Mouse (Mus musculus) kidney, postnatal 4 days (tissue): ENCODE measurements at regions not wholly inside any gene's neighbourhood (a gene's known extent, or its start where the extent isn't known, plus 50 kb on each side); places are given as distances from the start of the nearest gene placed in this dataset.

Experiments
- DNase-seq, 2 experiments: peaks; one replicate each; pipeline ENCODE4 v3.0.0; 2021; ENCODE audit warnings: mixed read lengths in 2 of 2

GRCm38 (mm10) chrX:164878336-164878735 is 101.8 kb downstream of the Mospd2 start:
- no peak for DNase-seq

- no peak for DNase-seq
These were observed 139.8 kb downstream of the Mospd2 start for GRCm38 (mm10) chrX:164840393-164840792.

- DNase-seq = no peak
These were observed 159.3 kb downstream of the Mospd2 start for GRCm38 (mm10) chrX:164820906-164821305.

- peak in 1 of 2 experiments; percentile 1 for DNase-seq
These were observed 192.9 kb downstream of the Mospd2 start for GRCm38 (mm10) chrX:164787293-164787692.

- DNase-seq = no peak
These were observed 215.3 kb downstream of the Mospd2 start for GRCm38 (mm10) chrX:164764919-164765318.

- peak; percentile 50 to 63 for DNase-seq
These were observed 216.3 kb downstream of the Mospd2 start for GRCm38 (mm10) chrX:164763764-164764445.

GRCm38 (mm10) chrX:164745552-164746217 is 234.5 kb downstream of the Mospd2 start:
- no peak for DNase-seq
